Comparison of ENCODE assay signal across 33 mouse cellular contexts in genomic region chr9:64122601-64123000, GRCm38 (mm10). TPM values are rescaled to one million over a fixed set of nuclear protein-coding genes. Genes with fewer than 3 reads are reported as not detected.
"Had no signal": no experiment of that assay in that cellular context is flagged by ENCODE, and none has a peak within 500 bp of the region (broad histone marks: within the 10 kb centered on the region; RNA-seq: fewer than 3 reads in every experiment).

No protein-coding gene starts in this region.

- H3K27ac ChIP-seq: heart, adult 2 months; heart, embryonic 13.5 days; heart, embryonic 15.5 days; hindbrain, embryonic 13.5 days; hindbrain, embryonic 15.5 days; hindbrain, postnatal 0 days; layer of hippocampus, adult 2 months; left cerebral cortex, adult 2 months; limb, embryonic 10.5 days; limb, embryonic 12.5 days; liver, embryonic 13.5 days had no signal

- H3K4me2 ChIP-seq: heart, embryonic 11.5 days; heart, embryonic 13.5 days; heart, embryonic 15.5 days; hindbrain, embryonic 13.5 days; hindbrain, embryonic 15.5 days; limb, embryonic 12.5 days; liver, embryonic 11.5 days; liver, embryonic 13.5 days had no signal

- H3K4me3 ChIP-seq: heart, adult 2 months; heart, embryonic 13.5 days; heart, embryonic 15.5 days; hindbrain, embryonic 13.5 days; hindbrain, embryonic 15.5 days; layer of hippocampus, adult 2 months; left cerebral cortex, adult 2 months; limb, embryonic 10.5 days; limb, embryonic 12.5 days; liver, embryonic 13.5 days had no signal

- H3K4me1 ChIP-seq: hindbrain, embryonic 13.5 days; hindbrain, embryonic 15.5 days had no signal

- H3K27me3 ChIP-seq: heart, embryonic 13.5 days; heart, embryonic 15.5 days; hindbrain, embryonic 13.5 days; hindbrain, embryonic 15.5 days; limb, embryonic 12.5 days; liver, embryonic 13.5 days had no signal

- H3K9me3 ChIP-seq: heart, embryonic 13.5 days; heart, embryonic 15.5 days; hindbrain, embryonic 13.5 days; hindbrain, embryonic 15.5 days; limb, embryonic 10.5 days; limb, embryonic 12.5 days; liver, embryonic 13.5 days had no signal

- DNase-seq: gastrocnemius, postnatal 14 days; gastrocnemius, postnatal 36 days; heart, adult 11 months; heart, adult 2 months; heart, postnatal 14 days; heart, postnatal 36 days; kidney, adult 18-20 months; kidney, adult 8-10 months; kidney, postnatal 10 days; kidney, postnatal 25 days; kidney, postnatal 4 days; liver; liver, embryonic 13.5 days had no signal

- H3K9ac ChIP-seq: heart, embryonic 13.5 days; heart, embryonic 15.5 days; hindbrain, embryonic 13.5 days; hindbrain, embryonic 15.5 days; limb, embryonic 12.5 days; liver, embryonic 13.5 days had no signal

- ATAC-seq: hindbrain, postnatal 0 days; intestine, embryonic 16.5 days had no signal

- H3K36me3 ChIP-seq: heart, embryonic 13.5 days; heart, embryonic 15.5 days; hindbrain, embryonic 13.5 days; hindbrain, embryonic 15.5 days; limb, embryonic 10.5 days; limb, embryonic 12.5 days; liver, embryonic 13.5 days had no signal

RNA-seq across cellular contexts. Expression of gene Lctl, which starts 5.7 kb away (rescaled TPM):
- total RNA-seq: gastrocnemius, postnatal 36 days; heart, adult 2 months; heart, postnatal 36 days; hematopoietic stem cell, adult 5-6 weeks; hindbrain, postnatal 0 days; layer of hippocampus, adult 2 months; layer of hippocampus, postnatal 10 days; layer of hippocampus, postnatal 25 days; left cerebral cortex, adult 2 months; left cerebral cortex, postnatal 14 days; left cerebral cortex, postnatal 36 days had no signal
- polyA plus RNA-seq: heart, embryonic 11.5 days; heart, embryonic 13.5 days; heart, postnatal 0 days; hindbrain, embryonic 11.5 days; hindbrain, embryonic 15.5 days; hindbrain, postnatal 0 days; intestine, embryonic 14.5 days; limb, embryonic 10.5 days; limb, embryonic 12.5 days; liver, embryonic 11.5 days; liver, embryonic 13.5 days had no signal
